Mouse (Mus musculus) liver, embryonic 15.5 days (tissue): ENCODE results near the gene Psmd1. TPM values are rescaled to one million over a fixed set of nuclear protein-coding genes. Genes with fewer than 3 reads are reported as not detected.

Experiments
- ATAC-seq: fragments of 200-750 bp; cut with Nextera tagmentation; 2 replicates; pipeline ENCODE4 v1.8.0; 2017; ENCODE audit warnings: moderate number of reproducible peaks, mild to moderate bottlenecking, moderate library complexity; ENCODE audit not compliant: insufficient read depth
- H3K27ac ChIP-seq: fragments of 300-500 bp; sonication (generic); replicated peaks from 2 replicates; pipeline ENCODE4 v1.5.1; 2015; ENCODE audit warnings: mild to moderate bottlenecking, inconsistent platforms
- H3K27me3 ChIP-seq: fragments of 300-500 bp; sonication (generic); 2 replicates; pipeline ENCODE4 v1.6.1; 2015; ENCODE audit warnings: mild to moderate bottlenecking, inconsistent platforms
- H3K36me3 ChIP-seq: fragments of 300-500 bp; sonication (generic); replicated peaks from 2 replicates; pipeline ENCODE4 v1.6.1; 2015; ENCODE audit warnings: moderate library complexity, mild to moderate bottlenecking, inconsistent platforms
- H3K4me1 ChIP-seq: fragments of 300-500 bp; sonication (generic); replicated peaks from 2 replicates; pipeline ENCODE4 v1.6.1; 2015; ENCODE audit warnings: inconsistent platforms
- H3K4me2 ChIP-seq: fragments of 300-500 bp; sonication (generic); 2 replicates; pipeline ENCODE4 v1.6.1; 2015; ENCODE audit warnings: moderate library complexity, mild to moderate bottlenecking, inconsistent platforms
- H3K4me3 ChIP-seq: fragments of 300-500 bp; sonication (generic); replicated peaks from 2 replicates; pipeline ENCODE4 v1.5.1; 2015; ENCODE audit warnings: mild to moderate bottlenecking, inconsistent platforms
- H3K9ac ChIP-seq: fragments of 300-500 bp; sonication (generic); 2 replicates; pipeline ENCODE4 v1.6.1; 2015; ENCODE audit warnings: moderate library complexity, mild to moderate bottlenecking, inconsistent platforms
- H3K9me3 ChIP-seq: fragments of 300-500 bp; sonication (generic); replicated peaks from 2 replicates; pipeline ENCODE4 v1.6.1; 2016; ENCODE audit warnings: inconsistent platforms
- WGBS: fragments of 180-500 bp; shearing (Covaris S2); methylation state at CpG from one replicate; pipeline ENCODE4 v1.1.7; 2015; ENCODE audit warnings: mixed read lengths; ENCODE audit not compliant: insufficient replicate concordance; 5-methylcytosine and 5-hydroxymethylcytosine counted together
- polyA plus RNA-seq: library from polyadenylated mRNA; unstranded; fragments of >200 nt; fragmentation: Nextera tagmentation; extraction: Ambion mirVana; gene quantifications from 2 replicates; pipeline ENCODE4 v1.2.1, GENCODE M21; 2015

Psmd1 gene
- polyA plus RNA-seq, 1 experiment from 2014 or later = 90.5 TPM

DNA sequence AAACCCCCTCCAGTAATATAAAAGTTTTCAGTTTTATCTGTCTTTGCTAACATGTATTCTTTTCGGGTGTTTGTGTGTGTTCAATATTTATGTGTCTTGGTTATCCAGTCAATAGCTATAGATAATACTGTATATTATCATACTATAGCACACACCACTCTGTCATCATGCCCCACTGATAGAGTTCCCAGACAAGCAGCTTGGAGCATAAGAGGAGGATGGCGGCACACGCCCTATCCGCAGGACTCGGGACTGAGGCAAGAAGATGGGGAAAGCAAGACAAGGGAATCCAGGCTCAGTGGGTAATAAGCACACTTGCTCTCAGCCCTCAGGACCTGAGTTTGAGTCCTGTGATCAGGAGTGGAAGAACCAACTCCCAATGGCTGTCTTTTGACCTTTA is 96.3 kb downstream of the Psmd1 start:
- Histone ChIP-seq H3K36me3 (peaks cover 34% of the 10 kb centered on the region), H3K4me1 (peaks cover 60% of the 10 kb centered on the region), H3K4me3 (peak overlapping the region; percentile 25; the same call in 1 of the 2 replicates), H3K9me3 (no peaks in the 10 kb centered on the region), H3K27ac (peak overlapping the region; percentile 89), H3K9ac (peak overlapping the region; percentile 23; the same call in 1 of the 2 replicates), H3K4me2 (peak overlapping the region; percentile 59), H3K27me3 (no peaks in the 10 kb centered on the region)
- WGBS = 19% methylated on average over 5 of the region's 5 CpGs
- ATAC-seq = peak; percentile 95

DNA sequence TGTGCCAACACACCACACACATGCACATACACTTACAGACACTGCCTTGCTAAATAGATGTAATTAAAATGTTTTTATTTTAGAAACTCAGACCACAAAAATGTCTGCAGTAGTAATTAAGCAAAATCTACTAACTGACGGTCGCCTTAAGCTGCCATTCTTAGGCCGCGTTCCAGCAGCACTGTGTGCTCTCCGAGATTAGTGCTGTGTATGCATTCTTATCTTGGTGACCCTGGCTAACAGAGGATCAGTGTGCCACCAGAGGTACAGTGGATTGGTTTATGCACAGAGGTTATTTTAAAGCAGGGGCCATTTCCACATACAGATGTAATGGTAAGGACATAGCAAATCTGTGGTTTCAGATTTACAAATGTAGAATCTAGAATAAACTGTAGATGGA is 96.9 kb downstream of the Psmd1 start:
- Histone ChIP-seq H3K4me2 (peak overlapping the region; percentile 59), H3K4me1 (peaks cover 54% of the 10 kb centered on the region), H3K4me3 (peak overlapping the region; percentile 25; the same call in 1 of the 2 replicates), H3K27ac (peak overlapping the region; percentile 89), H3K36me3 (peaks cover 38% of the 10 kb centered on the region), H3K9me3 (no peaks in the 10 kb centered on the region), H3K9ac (peak overlapping the region; percentile 6; the same call in 1 of the 2 replicates), H3K27me3 (no peaks in the 10 kb centered on the region)
- ATAC-seq = peak; percentile 89
- WGBS = 14% methylated on average over 5 of the region's 5 CpGs

DNA sequence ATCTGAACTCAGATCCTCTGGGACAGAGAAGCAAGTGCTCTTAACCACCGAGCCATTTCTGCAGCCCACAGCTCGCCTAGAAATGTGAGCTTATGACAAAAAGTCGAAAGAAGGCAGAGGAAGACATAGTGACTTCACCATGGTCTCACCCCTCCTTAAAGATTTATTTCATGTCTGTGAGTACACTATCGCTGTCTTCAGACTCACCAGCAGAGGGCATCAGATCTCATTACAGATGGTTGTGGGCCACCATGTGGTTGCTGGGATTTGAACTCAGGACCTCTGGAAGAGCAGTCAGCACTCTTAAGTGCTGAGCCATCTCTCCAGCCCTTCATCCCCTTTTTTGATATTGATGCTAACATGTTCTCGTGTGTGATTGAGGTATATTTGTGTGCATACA is 110.4 kb downstream of the Psmd1 start:
- H3K36me3 ChIP-seq = peaks cover 31% of the 10 kb centered on the region
- H3K27ac ChIP-seq = no peak overlapping the region
- H3K4me1 ChIP-seq = peaks cover 6% of the 10 kb centered on the region; the same call in 1 of the 2 replicates
- no peak for ATAC-seq
- H3K4me2 ChIP-seq = no peak overlapping the region
- H3K27me3 ChIP-seq = no peaks in the 10 kb centered on the region
- no peaks in the 10 kb centered on the region for H3K9me3 ChIP-seq
- no peak overlapping the region for H3K4me3 ChIP-seq
- 76% methylated on average over 5 of the region's 5 CpGs for WGBS
- H3K9ac ChIP-seq = no peak overlapping the region

DNA sequence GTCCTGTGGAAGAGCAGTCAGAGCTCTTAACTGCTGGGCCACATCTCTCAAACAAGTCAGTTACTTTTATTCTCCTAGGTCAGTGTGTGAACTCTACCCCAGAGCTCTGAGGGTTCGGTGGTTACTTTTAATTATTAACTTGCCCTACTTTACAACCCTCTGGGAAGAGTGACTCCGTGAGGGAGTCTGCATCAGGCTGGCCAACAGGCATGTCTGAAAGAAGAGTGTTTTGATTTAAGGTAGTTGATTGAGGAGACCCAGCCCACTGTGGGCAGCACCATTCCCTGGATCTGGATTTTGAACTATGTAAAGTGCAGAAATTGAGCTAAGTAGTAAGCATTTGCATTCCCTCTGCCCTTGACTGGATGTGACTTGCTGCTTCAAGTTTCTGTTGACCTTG is 111.9 kb downstream of the Psmd1 start:
- no peak overlapping the region for H3K9ac ChIP-seq
- H3K9me3 ChIP-seq = no peaks in the 10 kb centered on the region
- H3K27me3 ChIP-seq = no peaks in the 10 kb centered on the region
- no peak overlapping the region for H3K4me3 ChIP-seq
- WGBS = 67% methylated on average over 2 of the region's 2 CpGs
- H3K4me1 ChIP-seq = peaks cover 6% of the 10 kb centered on the region
- H3K36me3 ChIP-seq = peaks cover 27% of the 10 kb centered on the region
- H3K27ac ChIP-seq = peak overlapping the region; percentile 54
- no peak overlapping the region for H3K4me2 ChIP-seq
- peak; percentile 67 for ATAC-seq

DNA sequence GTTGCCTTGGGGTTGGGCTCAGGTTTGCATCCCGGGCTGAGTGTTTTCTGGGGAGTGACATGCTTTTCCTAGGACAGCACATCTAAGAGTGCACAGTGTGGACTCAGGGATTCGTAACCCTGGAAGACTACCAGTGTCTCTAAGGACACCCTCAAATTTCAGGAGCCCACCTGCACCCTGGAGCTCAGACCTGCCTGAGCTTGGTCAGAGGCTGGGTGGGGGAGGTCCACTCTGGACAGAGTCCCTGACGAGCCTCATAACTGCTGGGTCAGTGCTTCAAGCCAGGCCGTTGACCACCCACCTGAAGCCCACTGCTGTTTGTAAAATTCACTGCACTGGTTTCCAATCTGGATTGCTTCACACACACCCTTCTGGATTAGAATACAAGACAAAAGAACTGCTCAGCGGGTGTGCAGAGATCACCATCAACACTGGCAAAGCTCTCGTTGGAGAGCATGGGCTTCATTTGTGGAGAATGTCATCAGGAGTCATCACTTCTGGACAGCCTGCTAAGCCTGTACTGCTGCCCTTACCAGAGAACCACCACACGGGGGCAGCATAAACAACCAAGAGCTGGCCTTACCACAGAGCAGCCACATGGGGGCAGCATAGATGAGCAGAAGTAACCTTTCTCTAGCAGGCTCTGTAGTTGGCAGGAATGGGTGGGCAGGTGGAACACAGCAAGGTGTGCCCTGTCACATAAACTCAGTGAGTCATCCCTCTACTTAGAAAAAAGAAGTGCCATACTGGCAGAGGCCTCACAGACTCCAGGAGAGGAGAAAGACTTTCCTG is 114.5 kb downstream of the Psmd1 start:
- ATAC-seq = peak; percentile 55
- no peak overlapping the region for H3K9ac ChIP-seq
- no peaks in the 10 kb centered on the region for H3K27me3 ChIP-seq
- H3K9me3 ChIP-seq = no peaks in the 10 kb centered on the region
- H3K4me3 ChIP-seq = no peak overlapping the region
- 36% methylated on average over 7 of the region's 7 CpGs for WGBS
- H3K4me1 ChIP-seq = peaks cover 29% of the 10 kb centered on the region
- H3K36me3 ChIP-seq = peaks cover 14% of the 10 kb centered on the region; the same call in 1 of the 2 replicates
- no peak overlapping the region for H3K27ac ChIP-seq
- H3K4me2 ChIP-seq = no peak overlapping the region

DNA sequence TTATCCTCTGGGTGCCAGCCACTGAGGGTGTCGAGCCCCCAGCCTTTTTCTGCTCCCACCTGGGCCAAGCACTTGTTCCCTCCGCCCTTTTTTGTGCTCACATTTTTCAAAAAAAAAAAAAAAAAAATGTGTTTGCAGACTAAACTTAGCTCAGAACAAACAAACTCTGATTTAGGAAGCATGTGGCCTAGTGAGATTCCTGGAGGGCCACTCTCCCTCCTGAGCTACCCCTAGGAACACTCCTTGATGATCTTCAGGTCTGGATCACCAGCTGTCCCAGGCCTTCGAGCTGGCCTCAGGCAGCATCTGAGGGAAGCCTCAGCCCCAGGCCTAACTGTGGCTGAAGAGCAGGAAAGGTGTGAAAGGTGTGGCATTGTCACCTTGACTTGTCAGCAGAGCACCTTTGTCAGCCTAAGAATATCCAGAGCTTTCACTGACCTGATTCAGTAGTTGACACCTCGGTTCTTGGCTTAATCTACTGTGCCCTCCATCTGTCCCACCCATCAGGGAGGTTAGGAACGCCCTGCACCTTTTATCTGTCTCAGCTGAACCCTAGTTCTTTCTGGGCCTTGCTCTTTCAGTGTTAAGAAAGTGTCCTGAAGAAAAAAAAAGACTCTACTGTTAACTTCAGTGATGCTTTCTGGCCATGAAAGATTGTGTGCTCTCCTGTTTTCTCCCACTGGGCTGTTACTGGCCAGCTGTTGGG is 118.0 kb downstream of the Psmd1 start:
- no peak overlapping the region for H3K4me3 ChIP-seq
- H3K27me3 ChIP-seq = no peaks in the 10 kb centered on the region
- peak; percentile 76 for ATAC-seq
- peak overlapping the region; percentile 58; the same call in 1 of the 2 replicates for H3K27ac ChIP-seq
- H3K4me1 ChIP-seq = peaks cover 24% of the 10 kb centered on the region
- H3K9ac ChIP-seq = no peak overlapping the region
- 41% methylated on average over 5 of the region's 5 CpGs for WGBS
- peak overlapping the region; percentile 40 for H3K4me2 ChIP-seq
- H3K9me3 ChIP-seq = no peaks in the 10 kb centered on the region
- H3K36me3 ChIP-seq = 0 out of 2 replicates have a peak, but pooled peaks cover 5% of the 10 kb centered on the region

DNA sequence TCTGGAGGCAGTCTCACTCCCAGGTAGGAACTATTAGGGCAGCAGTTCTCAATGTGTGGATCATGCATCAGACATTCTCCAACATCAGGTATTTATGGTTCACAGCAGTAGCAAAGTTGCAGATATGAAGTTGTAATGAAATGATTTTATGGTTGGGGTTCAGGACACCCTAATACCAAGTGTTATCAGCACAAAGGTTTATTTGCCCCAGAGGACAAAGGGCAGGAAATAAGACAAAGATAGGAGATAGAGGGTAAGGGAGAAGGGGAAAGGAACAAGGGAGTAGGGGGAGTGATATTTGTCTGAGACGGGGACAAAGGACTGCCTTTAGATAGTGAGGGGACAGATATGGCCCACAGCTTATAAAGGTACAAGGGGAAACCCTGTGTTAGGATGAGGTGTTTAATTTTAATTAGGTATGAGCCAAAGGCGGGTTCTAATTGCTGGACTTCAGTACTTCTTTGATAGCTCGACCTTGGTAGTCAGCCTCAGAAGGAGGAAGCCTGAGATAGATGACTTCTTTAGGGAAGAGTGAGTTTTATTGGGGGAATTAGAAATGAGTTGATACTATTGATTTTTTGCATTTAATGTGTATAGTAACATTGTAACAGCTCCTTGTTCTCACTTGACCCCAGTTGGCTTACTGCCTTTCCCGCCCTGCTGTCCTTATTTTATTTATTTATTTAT is 119.5 kb downstream of the Psmd1 start:
- H3K36me3 ChIP-seq = no peaks in the 10 kb centered on the region; the same call in 1 of the 2 replicates
- H3K4me1 ChIP-seq = peaks cover 23% of the 10 kb centered on the region
- no peak overlapping the region for H3K27ac ChIP-seq
- WGBS = 65% methylated on average over 4 of the region's 4 CpGs
- no peaks in the 10 kb centered on the region for H3K9me3 ChIP-seq
- no peak overlapping the region for H3K4me2 ChIP-seq
- no peak for ATAC-seq
- H3K27me3 ChIP-seq = no peaks in the 10 kb centered on the region
- H3K9ac ChIP-seq = no peak overlapping the region
- H3K4me3 ChIP-seq = no peak overlapping the region

DNA sequence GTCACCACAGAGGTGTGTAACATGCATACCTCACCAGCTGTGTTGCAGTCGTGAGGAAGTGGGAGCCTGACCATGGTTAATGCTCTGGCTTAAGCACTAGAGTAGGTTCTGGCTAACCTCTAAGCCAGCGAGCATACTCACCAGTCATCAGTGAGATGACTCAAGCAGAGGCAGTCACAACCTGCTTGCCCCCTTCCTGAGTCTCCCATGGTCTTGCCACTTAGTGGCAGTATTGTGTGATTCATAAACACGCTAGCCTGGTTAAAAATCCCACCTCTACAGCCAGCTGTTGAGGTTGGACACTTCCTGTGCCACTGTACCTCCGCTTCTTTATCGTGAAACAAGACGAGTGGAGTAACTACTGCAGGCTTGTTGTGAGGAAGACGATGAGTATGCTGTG is 122.6 kb downstream of the Psmd1 start:
- Histone ChIP-seq H3K9me3 (no peaks in the 10 kb centered on the region), H3K36me3 (no peaks in the 10 kb centered on the region; the same call in 1 of the 2 replicates), H3K4me2 (no peak overlapping the region), H3K4me3 (no peak overlapping the region), H3K4me1 (peaks cover 16% of the 10 kb centered on the region), H3K27me3 (no peaks in the 10 kb centered on the region), H3K27ac (0 out of 2 replicates have a peak overlapping the region, but pooled peaks have one; percentile 29), H3K9ac (no peak overlapping the region)
- WGBS = 40% methylated on average over 7 of the region's 7 CpGs
- no peak for ATAC-seq

DNA sequence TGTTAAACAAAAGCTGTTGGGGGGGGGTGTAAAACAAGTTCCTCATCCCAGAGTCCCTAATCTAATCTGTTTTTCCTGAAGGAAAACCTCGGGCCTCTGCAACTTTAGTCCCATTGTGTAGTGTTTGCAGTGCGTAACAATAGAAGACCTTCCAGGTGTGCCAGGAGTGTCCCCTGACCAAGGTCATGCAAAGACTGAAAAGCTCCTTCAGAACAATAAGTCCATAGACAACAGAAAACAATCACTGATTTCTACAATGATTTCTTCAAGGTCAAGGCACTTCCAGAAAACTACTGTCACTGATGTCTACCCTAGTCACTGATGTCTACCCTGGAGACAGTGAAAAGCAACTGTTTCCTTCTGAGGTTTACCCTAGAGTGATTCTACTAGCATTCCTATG is 123.7 kb downstream of the Psmd1 start:
- no peak overlapping the region for H3K9ac ChIP-seq
- 50% methylated on average over 2 of the region's 2 CpGs for WGBS
- ATAC-seq = no peak
- H3K36me3 ChIP-seq = no peaks in the 10 kb centered on the region; the same call in 1 of the 2 replicates
- H3K4me3 ChIP-seq = no peak overlapping the region
- H3K4me1 ChIP-seq = peaks cover 5% of the 10 kb centered on the region
- no peak overlapping the region for H3K27ac ChIP-seq
- no peak overlapping the region for H3K4me2 ChIP-seq
- H3K9me3 ChIP-seq = no peaks in the 10 kb centered on the region
- H3K27me3 ChIP-seq = no peaks in the 10 kb centered on the region

DNA sequence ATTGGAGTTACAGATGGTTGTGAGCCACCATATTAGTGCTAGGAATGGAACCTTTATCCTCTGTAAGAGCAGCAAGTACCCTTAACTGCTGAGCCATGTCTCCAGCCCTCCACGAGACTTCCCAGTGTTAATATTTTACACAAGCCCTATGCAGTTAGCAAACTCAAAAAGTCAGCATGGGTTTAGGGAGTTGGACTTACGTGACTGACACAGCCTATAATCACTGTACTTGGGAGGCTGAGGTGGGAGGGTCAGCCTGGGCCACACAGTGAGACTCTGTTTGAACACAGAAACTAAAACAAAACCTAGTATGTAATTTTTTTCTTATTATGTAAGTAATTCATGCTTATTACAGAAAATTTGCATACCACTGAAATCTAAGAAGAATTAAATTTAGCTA is 124.1 kb downstream of the Psmd1 start:
- H3K4me2 ChIP-seq = no peak overlapping the region
- no peaks in the 10 kb centered on the region for H3K9me3 ChIP-seq
- 78% methylated on average over 2 of the region's 2 CpGs for WGBS
- H3K4me1 ChIP-seq = 0 out of 2 replicates have a peak, but pooled peaks cover 1% of the 10 kb centered on the region
- H3K27me3 ChIP-seq = no peaks in the 10 kb centered on the region
- ATAC-seq = no peak
- H3K27ac ChIP-seq = no peak overlapping the region
- no peak overlapping the region for H3K9ac ChIP-seq
- H3K4me3 ChIP-seq = no peak overlapping the region
- H3K36me3 ChIP-seq = no peaks in the 10 kb centered on the region; the same call in 1 of the 2 replicates
